Mouse (Mus musculus): ENCODE results near the gene Bmpr1b.

Bmpr1b gene

GRCm38 (mm10) chr3:141914588-141914987 is 254.6 kb downstream of the Bmpr1b start:
- no peak for DNase-seq (ENCODE audit: extremely low read depth, low read depth, low spot score)

GRCm38 (mm10) chr3:141909136-141909535 is 260.1 kb downstream of the Bmpr1b start:
- DNase-seq (ENCODE audit: extremely low read depth, low read depth, low spot score) = no peak

- no peak for DNase-seq (ENCODE audit: extremely low read depth, low read depth, low spot score)
Measured at GRCm38 (mm10) chr3:141905903-141906623, 263.2 kb downstream of the Bmpr1b start.

- DNase-seq (ENCODE audit: extremely low read depth, low read depth, low spot score) = no peak
Measured at GRCm38 (mm10) chr3:141900361-141900760, 268.9 kb downstream of the Bmpr1b start.

GRCm38 (mm10) chr3:141899521-141899920 is 269.7 kb downstream of the Bmpr1b start:
- DNase-seq (ENCODE audit: extremely low read depth, low read depth, low spot score) = no peak

- no peak for DNase-seq (ENCODE audit: extremely low read depth, low read depth, low spot score)
Measured at GRCm38 (mm10) chr3:141897698-141898097, 271.5 kb downstream of the Bmpr1b start.

GRCm38 (mm10) chr3:141896870-141897554 is 272.2 kb downstream of the Bmpr1b start:
- no peak for DNase-seq (ENCODE audit: extremely low read depth, low read depth, low spot score)

- DNase-seq (ENCODE audit: extremely low read depth, low read depth, low spot score) = no peak
Measured at GRCm38 (mm10) chr3:141895096-141895495, 274.1 kb downstream of the Bmpr1b start.

- no peak for DNase-seq (ENCODE audit: extremely low read depth, low read depth, low spot score)
Measured at GRCm38 (mm10) chr3:141890668-141891067, 278.6 kb downstream of the Bmpr1b start.

- no peak for DNase-seq (ENCODE audit: extremely low read depth, low read depth, low spot score)
Measured at GRCm38 (mm10) chr3:141887476-141888274, 281.6 kb downstream of the Bmpr1b start.

- no peak for DNase-seq (ENCODE audit: extremely low read depth, low read depth, low spot score)
Measured at GRCm38 (mm10) chr3:141884190-141884589, 285.0 kb downstream of the Bmpr1b start.

GRCm38 (mm10) chr3:141882496-141882895 is 286.7 kb downstream of the Bmpr1b start:
- no peak for DNase-seq (ENCODE audit: extremely low read depth, low read depth, low spot score)

- DNase-seq (ENCODE audit: extremely low read depth, low read depth, low spot score) = no peak
Measured at GRCm38 (mm10) chr3:141872337-141873042, 296.7 kb downstream of the Bmpr1b start.

GRCm38 (mm10) chr3:141871805-141872204 is 297.4 kb downstream of the Bmpr1b start:
- no peak for DNase-seq (ENCODE audit: extremely low read depth, low read depth, low spot score)

GRCm38 (mm10) chr3:141862816-141863461 is 306.3 kb downstream of the Bmpr1b start:
- no peak for DNase-seq (ENCODE audit: extremely low read depth, low read depth, low spot score)

GRCm38 (mm10) chr3:141857123-141857522 is 312.1 kb downstream of the Bmpr1b start:
- no peak for DNase-seq (ENCODE audit: extremely low read depth, low read depth, low spot score)

GRCm38 (mm10) chr3:141854339-141854738 is 314.9 kb downstream of the Bmpr1b start:
- no peak for DNase-seq (ENCODE audit: extremely low read depth, low read depth, low spot score)

GRCm38 (mm10) chr3:141850141-141850540 is 319.1 kb downstream of the Bmpr1b start:
- no peak for DNase-seq (ENCODE audit: extremely low read depth, low read depth, low spot score)

GRCm38 (mm10) chr3:141849206-141849605 is 320.0 kb downstream of the Bmpr1b start:
- DNase-seq (ENCODE audit: extremely low read depth, low read depth, low spot score) = no peak

GRCm38 (mm10) chr3:141838864-141839263 is 330.4 kb downstream of the Bmpr1b start:
- no peak for DNase-seq (ENCODE audit: extremely low read depth, low read depth, low spot score)
